Mouse (Mus musculus): Measurements from ENCODE around the gene Ube2i.

DNA sequence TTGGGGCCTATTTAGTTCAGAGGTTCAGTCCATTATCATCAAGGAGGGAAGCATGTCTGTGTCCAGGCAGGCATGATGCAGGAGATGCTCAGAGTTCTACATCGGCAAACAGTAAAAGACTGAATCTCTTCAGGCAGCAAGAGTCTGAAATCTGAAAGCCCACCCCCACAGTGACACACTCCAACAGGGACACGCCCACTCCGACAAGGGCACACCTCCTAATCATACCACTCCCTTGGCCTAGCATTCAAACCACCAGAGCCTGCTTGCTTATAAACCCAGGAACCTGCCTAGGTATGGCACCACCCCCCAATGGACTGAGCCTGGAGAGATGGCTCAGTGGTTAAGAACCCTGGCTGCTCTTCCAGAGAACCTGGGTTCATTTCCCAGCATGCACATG lies 59.0 kb downstream of the Ube2i start:
- TF ChIP-seq POLR2A (IDR thresholded peaks at IDR 0.05; ENCODE audit: insufficient read length, low read depth) (no peak), USF1 (IDR thresholded peaks at IDR 0.05; ENCODE audit: low read depth) (no peak), POLR2AphosphoS2 (IDR thresholded peaks at IDR 0.05; ENCODE audit: insufficient read length, low read depth) (no peak), MAX (IDR thresholded peaks at IDR 0.05; ENCODE audit: low read depth) (no peak), E2F4 (IDR thresholded peaks at IDR 0.05; ENCODE audit: insufficient read depth) (no peak), SRF (IDR thresholded peaks at IDR 0.05; ENCODE audit: control insufficient read depth, insufficient read length, low read depth) (no peak), CEBPB (IDR thresholded peaks at IDR 0.05; ENCODE audit: insufficient read depth, poor library complexity, severe bottlenecking) (no peak), MYOD1 (IDR thresholded peaks at IDR 0.05; ENCODE audit: control insufficient read depth in 1 of 3, insufficient read length in 2 of 3, low read depth in 2 of 3) (no peak), MYOG (IDR thresholded peaks at IDR 0.05; ENCODE audit: control insufficient read depth in 1 of 3, insufficient read depth in 1 of 3, insufficient read length in 2 of 3, low read depth in 2 of 3) (no peak)

All from myocyte (in vitro differentiated cells).